Mouse (Mus musculus) forebrain, postnatal 0 days (tissue): Measurements from ENCODE around the gene Akap12. TPM values are rescaled to one million over a fixed set of nuclear protein-coding genes. Genes with fewer than 3 reads are reported as not detected.

Source experiments
- ATAC-seq: fragments of 200-750 bp; cut with Nextera tagmentation; 2 replicates; pipeline ENCODE4 v1.8.0; 2017; ENCODE audit warnings: mild to moderate bottlenecking, moderate library complexity
- DNase-seq: peaks from one replicate; pipeline ENCODE4 v3.0.0-alpha.2; 2015
- H3K27ac ChIP-seq: fragments of 300-500 bp; sonication (generic); 2 replicates; pipeline ENCODE4 v1.5.1; 2014; ENCODE audit warnings: low read depth, mild to moderate bottlenecking, antibody characterized with exemption, low read length, moderate library complexity, mixed read lengths
- H3K27me3 ChIP-seq: fragments of 300-500 bp; sonication (generic); 2 replicates; pipeline ENCODE4 v1.6.1; 2014; ENCODE audit warnings: mild to moderate bottlenecking, low read length, mixed read lengths; ENCODE audit not compliant: insufficient read depth
- H3K36me3 ChIP-seq: fragments of 300-500 bp; sonication (generic); 2 replicates; pipeline ENCODE4 v1.6.1; 2014; ENCODE audit warnings: mild to moderate bottlenecking, moderate library complexity; ENCODE audit not compliant: insufficient read depth
- H3K4me1 ChIP-seq: fragments of 300-500 bp; sonication (generic); 2 replicates; pipeline ENCODE4 v1.6.1; 2014; ENCODE audit warnings: antibody characterized with exemption; ENCODE audit not compliant: insufficient read depth
- H3K4me2 ChIP-seq: fragments of 300-500 bp; sonication (generic); 2 replicates; pipeline ENCODE4 v1.6.1; 2014; ENCODE audit warnings: low read depth, mild to moderate bottlenecking, moderate library complexity
- H3K4me3 ChIP-seq: fragments of 300-500 bp; sonication (generic); 2 replicates; pipeline ENCODE4 v1.5.1; 2014; ENCODE audit warnings: low read depth, low read length, mixed read lengths
- H3K9ac ChIP-seq: fragments of 300-500 bp; sonication (generic); 2 replicates; pipeline ENCODE4 v1.6.1; 2014; ENCODE audit warnings: mild to moderate bottlenecking
- H3K9me3 ChIP-seq: fragments of 300-500 bp; sonication (generic); 2 replicates; pipeline ENCODE4 v1.6.1; 2016; ENCODE audit warnings: low read length
- CTCF ChIP-seq: sonication (generic); IDR thresholded peaks from 2 replicates; pipeline ENCODE4 v1.5.1; 2016; ENCODE audit warnings: antibody characterized with exemption, control low read depth, low read depth
- whole genome bisulfite sequencing: fragments of 180-500 bp; shearing (Covaris S2); extraction: QIAGEN DNeasy Blood & Tissue Kit; methylation state at CpG from one replicate; pipeline ENCODE4 v1.1.7; 2014; 5-methylcytosine and 5-hydroxymethylcytosine counted together
- polyA plus RNA-seq: library from polyadenylated mRNA; unstranded; fragments of >200 nt; fragmentation: Nextera tagmentation; extraction: Ambion mirVana; gene quantifications from 2 replicates; pipeline ENCODE4 v1.2.1, GENCODE M21; 2015
- total RNA-seq: library from RNA; depleted of rRNA; stranded (reverse); fragments of >200 nt; gene quantifications from 2 replicates; pipeline ENCODE4 v1.2.3, GENCODE M21; 2014

Akap12 gene
- total and polyA plus RNA-seq, 2 experiments from 2014 or later: 28.3 to 52.4 TPM

- no peak for DNase-seq
- Histone ChIP-seq H3K9me3 (no peaks in the 10 kb centered on the region), H3K36me3 (peaks cover 16% of the 10 kb centered on the region; the same call in 1 of the 2 replicates), H3K4me2 (no peak overlapping the region), H3K27me3 (no peaks in the 10 kb centered on the region), H3K27ac (no peak overlapping the region), H3K4me3 (no peak overlapping the region), H3K9ac (no peak overlapping the region), H3K4me1 (no peaks in the 10 kb centered on the region)
- WGBS: 85% methylated on average over 5 of the region's 5 CpGs
- no peak for ATAC-seq
- TF ChIP-seq CTCF: no peak
These were observed 90.5 kb downstream of the Akap12 start for GRCm38 (mm10) chr10:4356640-4357039.

DNA sequence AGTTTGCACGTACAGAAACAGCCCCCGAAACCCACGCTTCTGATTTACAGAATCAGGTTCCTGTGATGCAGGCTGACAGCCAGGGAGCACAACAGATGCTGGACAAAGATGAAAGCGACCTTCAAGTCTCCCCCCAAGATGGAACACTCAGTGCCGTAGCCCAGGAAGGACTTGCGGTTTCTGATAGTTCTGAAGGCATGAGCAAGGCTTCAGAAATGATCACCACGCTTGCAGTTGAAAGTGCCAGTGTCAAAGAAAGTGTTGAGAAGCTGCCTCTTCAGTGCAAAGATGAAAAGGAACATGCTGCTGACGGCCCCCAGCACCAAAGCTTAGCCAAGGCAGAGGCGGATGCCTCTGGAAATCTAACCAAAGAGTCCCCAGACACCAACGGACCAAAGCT lies 91.3 kb downstream of the Akap12 start:
- no peaks in the 10 kb centered on the region for H3K4me1 ChIP-seq
- H3K27me3 ChIP-seq: no peaks in the 10 kb centered on the region
- H3K27ac ChIP-seq: no peak overlapping the region
- H3K4me3 ChIP-seq: no peak overlapping the region
- DNase-seq (no peak), ATAC-seq (no peak)
- TF ChIP-seq CTCF: no peak
- H3K9ac ChIP-seq: no peak overlapping the region
- no peaks in the 10 kb centered on the region for H3K9me3 ChIP-seq
- peaks cover 16% of the 10 kb centered on the region; the same call in 1 of the 2 replicates for H3K36me3 ChIP-seq
- H3K4me2 ChIP-seq: no peak overlapping the region
- 82% methylated on average over 10 of the region's 10 CpGs for whole genome bisulfite sequencing

GRCm38 (mm10) chr10:4364618-4365017 lies 98.4 kb downstream of the Akap12 start:
- H3K9ac ChIP-seq: no peak overlapping the region
- H3K4me2 ChIP-seq: no peak overlapping the region
- H3K27me3 ChIP-seq: no peaks in the 10 kb centered on the region
- no peaks in the 10 kb centered on the region for H3K4me1 ChIP-seq
- 93% methylated on average over 3 of the region's 3 CpGs for WGBS
- H3K4me3 ChIP-seq: no peak overlapping the region
- no peaks in the 10 kb centered on the region for H3K9me3 ChIP-seq
- no peak for DNase-seq
- no peak for TF ChIP-seq CTCF
- ATAC-seq: no peak
- H3K36me3 ChIP-seq: peaks cover 19% of the 10 kb centered on the region
- H3K27ac ChIP-seq: no peak overlapping the region

- peaks cover 19% of the 10 kb centered on the region for H3K36me3 ChIP-seq
- ATAC-seq (no peak), DNase-seq (no peak)
- no peaks in the 10 kb centered on the region for H3K9me3 ChIP-seq
- no peak overlapping the region for H3K9ac ChIP-seq
- no peaks in the 10 kb centered on the region for H3K4me1 ChIP-seq
- H3K27ac ChIP-seq: no peak overlapping the region
- 91% methylated on average over 11 of the region's 11 CpGs for WGBS
- no peaks in the 10 kb centered on the region for H3K27me3 ChIP-seq
- TF ChIP-seq CTCF: no peak
- no peak overlapping the region for H3K4me2 ChIP-seq
- H3K4me3 ChIP-seq: no peak overlapping the region
These were observed 103.9 kb downstream of the Akap12 start for GRCm38 (mm10) chr10:4370105-4370504.

GRCm38 (mm10) chr10:4372011-4372410 lies 105.8 kb downstream of the Akap12 start:
- peak; percentile 71 for DNase-seq
- 46% methylated on average over 5 of the region's 5 CpGs for WGBS

GRCm38 (mm10) chr10:4373558-4373957 lies 107.4 kb downstream of the Akap12 start:
- TF ChIP-seq CTCF: no peak
- no peaks in the 10 kb centered on the region for H3K27me3 ChIP-seq
- no peaks in the 10 kb centered on the region for H3K9me3 ChIP-seq
- ATAC-seq: no peak
- H3K9ac ChIP-seq: no peak overlapping the region
- 93% methylated on average over 4 of the region's 4 CpGs for WGBS
- H3K4me2 ChIP-seq: no peak overlapping the region
- no peak overlapping the region for H3K27ac ChIP-seq
- H3K4me1 ChIP-seq: no peaks in the 10 kb centered on the region
- peaks cover 9% of the 10 kb centered on the region for H3K36me3 ChIP-seq
- DNase-seq: no peak
- no peak overlapping the region for H3K4me3 ChIP-seq

More at GRCm38 (mm10) chr10:4372011-4372410, 105.8 kb downstream of the Akap12 start:
- ATAC-seq: peak; percentile 81
- no peak overlapping the region for H3K4me2 ChIP-seq
- H3K36me3 ChIP-seq: peaks cover 14% of the 10 kb centered on the region
- no peaks in the 10 kb centered on the region for H3K9me3 ChIP-seq
- no peak overlapping the region for H3K4me3 ChIP-seq
- H3K27ac ChIP-seq: no peak overlapping the region
- no peak overlapping the region for H3K9ac ChIP-seq
- no peaks in the 10 kb centered on the region for H3K27me3 ChIP-seq
- peak; percentile 75 for TF ChIP-seq CTCF
- no peaks in the 10 kb centered on the region for H3K4me1 ChIP-seq

- no peaks in the 10 kb centered on the region for H3K9me3 ChIP-seq
- no peak overlapping the region for H3K4me3 ChIP-seq
- no peaks in the 10 kb centered on the region for H3K27me3 ChIP-seq
- no peak overlapping the region for H3K27ac ChIP-seq
- DNase-seq (no peak), ATAC-seq (no peak)
- H3K9ac ChIP-seq: no peak overlapping the region
- H3K4me1 ChIP-seq: no peaks in the 10 kb centered on the region
- WGBS: 96% methylated on average over 7 of the region's 7 CpGs
- H3K36me3 ChIP-seq: peaks cover 2% of the 10 kb centered on the region
- TF ChIP-seq CTCF: no peak
- no peak overlapping the region for H3K4me2 ChIP-seq
These were observed 108.1 kb downstream of the Akap12 start for GRCm38 (mm10) chr10:4374239-4374638.
